Mouse (Mus musculus) left cerebral cortex, postnatal 25 days (tissue): ENCODE measurements at regions not wholly inside any gene's neighbourhood (a gene's known extent, or its start where the extent isn't known, plus 50 kb on each side); places are given as distances from the start of the nearest gene placed in this dataset.

ENCODE experiments used
- DNase-seq, 2 experiments: peaks; one replicate each; pipeline ENCODE4 v3.0.0; 2022; ENCODE audit warnings: low spot score in 2 of 2, mixed read lengths in 1 of 2
- intact Hi-C: fragments of 180-260 bp; cut with DNase I; formaldehyde crosslinking; loops from one replicate; pipeline ENCODE4 v1.15.1; 2025

DNA sequence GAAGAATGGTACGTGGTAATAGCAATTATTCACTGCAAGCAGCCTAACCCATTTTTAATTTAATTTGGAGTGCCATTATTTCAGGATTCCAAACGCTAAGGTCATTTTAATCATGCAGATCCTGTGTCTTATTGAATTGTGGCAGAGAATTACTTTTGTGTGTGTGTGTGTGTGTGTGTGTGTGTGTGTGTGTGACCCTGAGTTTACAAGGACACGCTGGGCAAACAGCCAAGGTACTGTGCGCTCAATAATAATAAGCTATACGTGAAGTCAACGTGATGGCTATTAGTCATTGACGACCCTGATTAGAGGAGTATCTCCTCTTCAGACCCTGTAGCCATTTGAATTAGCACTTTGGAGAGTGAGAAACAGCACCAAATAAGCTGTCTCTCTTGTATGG lies 144.1 kb downstream of the Klf7 start:
- DNase-seq, result no peak
- intact Hi-C loops, result no loop called here

GRCm38 (mm10) chr1:63977302-63977888 lies 144.7 kb downstream of the Klf7 start:
- intact Hi-C loops, result no loop called here
- no peak for DNase-seq

- no peak for DNase-seq
- intact Hi-C loops, result no loop called here
Measured at GRCm38 (mm10) chr1:63976862-63977261, 145.2 kb downstream of the Klf7 start.

DNA sequence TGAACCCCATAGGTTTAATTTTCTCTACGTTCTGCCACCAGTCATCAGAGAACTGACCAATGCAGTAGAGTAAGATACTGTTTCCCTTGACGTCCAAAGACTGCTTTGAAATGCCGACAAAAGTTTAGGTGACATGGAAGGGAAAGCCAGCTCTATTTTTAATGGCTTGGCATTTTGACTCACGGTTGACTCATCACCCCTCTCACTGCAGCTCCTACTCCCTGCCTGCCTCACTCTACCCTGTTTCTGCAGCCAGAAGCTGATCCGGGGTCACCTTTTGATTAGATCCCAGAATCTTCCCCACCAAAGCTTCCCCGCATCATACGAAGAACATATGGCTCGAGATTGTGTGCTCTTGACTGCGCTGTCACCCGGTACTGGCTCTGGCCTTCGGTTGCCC lies 154.2 kb downstream of the Klf7 start:
- intact Hi-C loops, result no loop called here
- no peak for DNase-seq

GRCm38 (mm10) chr1:63965446-63965845 lies 156.6 kb downstream of the Klf7 start:
- intact Hi-C loops, result no loop called here

DNA sequence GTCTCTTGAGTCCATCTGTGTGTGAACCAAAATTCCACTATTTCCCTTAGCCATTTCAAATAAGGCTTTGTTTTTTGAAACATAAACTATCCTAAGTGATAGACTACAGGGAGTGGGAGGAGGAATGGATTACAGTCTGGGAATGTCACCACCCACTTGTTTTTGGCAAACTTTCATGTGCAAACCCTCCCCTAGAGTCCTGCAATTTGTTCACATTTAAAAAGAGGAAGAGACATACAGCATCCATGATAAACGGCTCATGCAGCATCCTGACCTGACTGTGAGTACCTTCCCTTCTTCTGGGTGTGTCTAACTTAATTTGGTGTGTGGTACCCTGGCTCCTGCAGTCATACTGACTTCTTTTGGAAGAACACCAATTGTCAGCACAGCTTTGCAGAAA lies 157.6 kb downstream of the Klf7 start:
- DNase-seq, result peak; percentile 45 to 84
- intact Hi-C loops, result loop anchor here (1.0 kb wide), 1 partner anchor 30 kb away; no protein-coding TSS in a partner anchor

More at GRCm38 (mm10) chr1:63965446-63965845, 156.6 kb downstream of the Klf7 start:
- DNase-seq, result peak in 1 of 2 experiments; percentile 41

- intact Hi-C loops, result loop anchor here (10.0 kb wide), 3 partner anchors 269 to 349 kb away; no protein-coding TSS in a partner anchor
- no peak for DNase-seq
Measured at GRCm38 (mm10) chr1:63955701-63956355, 166.3 kb downstream of the Klf7 start.

DNA sequence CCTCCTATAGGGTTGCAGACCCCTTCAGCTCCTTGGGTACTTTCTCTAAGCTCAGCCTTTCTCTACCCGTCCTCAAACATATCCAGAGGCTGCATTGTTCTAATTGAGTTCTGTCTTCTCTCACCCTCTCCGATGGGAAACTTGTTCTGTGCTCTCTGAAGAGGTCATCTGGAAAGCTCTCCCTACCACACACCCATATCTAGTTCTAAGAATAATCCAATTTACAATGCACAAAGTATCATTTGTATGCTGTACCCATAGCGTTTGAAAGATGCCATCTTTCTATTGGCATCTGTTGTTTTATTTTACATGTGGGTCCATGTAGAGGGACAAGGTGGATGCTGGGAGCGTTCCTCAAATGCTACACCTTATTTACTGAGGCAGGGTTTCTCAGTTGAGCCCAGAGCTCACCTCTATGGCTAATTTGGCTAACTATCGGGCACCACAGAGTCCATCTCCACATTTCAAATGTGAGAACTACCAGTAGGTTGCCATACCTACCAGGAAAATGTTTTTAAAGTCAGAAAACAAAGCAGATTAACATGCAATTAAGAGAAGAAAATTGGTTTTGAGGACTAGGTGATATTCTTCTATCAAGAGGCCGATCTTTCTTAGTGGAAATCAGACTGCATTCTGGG lies 167.1 kb downstream of the Klf7 start:
- intact Hi-C loops, result loop anchor here (5.0 to 10.0 kb wide), 4 partner anchors 167 to 350 kb away; partner anchors contain the start of gene Klf7
- DNase-seq, result no peak

- intact Hi-C loops, result loop anchor here (5.0 to 10.0 kb wide), 4 partner anchors 168 to 351 kb away; partner anchors contain the start of gene Klf7
Measured at GRCm38 (mm10) chr1:63954172-63954571, 167.9 kb downstream of the Klf7 start.

DNA sequence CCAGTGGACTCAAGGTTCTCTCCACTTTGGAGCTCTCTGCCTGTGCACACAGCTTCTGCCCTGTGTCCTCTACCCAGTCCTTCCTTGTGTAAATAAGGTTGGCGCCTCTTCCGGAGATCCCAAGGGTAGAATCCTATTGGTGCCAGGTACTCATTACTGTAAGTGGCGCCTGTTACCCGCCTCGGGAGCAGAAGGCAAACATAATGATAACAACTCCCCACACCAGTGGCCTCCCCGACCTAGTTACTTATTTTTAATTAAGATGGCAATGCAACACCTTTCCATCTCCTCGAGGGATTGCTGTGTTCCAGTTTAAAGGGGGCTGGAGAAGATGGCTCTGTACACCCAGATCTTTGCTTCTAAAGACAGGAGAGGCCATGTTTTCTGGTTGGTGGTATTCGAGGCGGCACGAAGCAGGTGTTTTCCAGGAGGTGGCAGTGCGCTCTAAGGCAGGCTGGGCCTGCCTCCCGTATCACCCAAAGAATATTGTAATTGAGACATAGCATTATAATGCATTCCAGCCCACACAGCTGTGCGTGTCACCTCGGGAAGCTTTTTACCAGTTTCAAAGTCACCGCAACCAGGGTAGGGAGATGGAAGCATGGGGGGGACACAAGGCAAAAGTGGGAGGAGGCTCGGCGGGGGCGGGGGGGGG lies 168.7 kb downstream of the Klf7 start:
- DNase-seq, result peak; percentile 65 to 68
- intact Hi-C loops, result loop anchor here (1.0 to 10.0 kb wide), 5 partner anchors 169 to 493 kb away; partner anchors contain the start of gene Klf7

More at GRCm38 (mm10) chr1:63954172-63954571, 167.9 kb downstream of the Klf7 start:
- DNase-seq, result no peak

DNA sequence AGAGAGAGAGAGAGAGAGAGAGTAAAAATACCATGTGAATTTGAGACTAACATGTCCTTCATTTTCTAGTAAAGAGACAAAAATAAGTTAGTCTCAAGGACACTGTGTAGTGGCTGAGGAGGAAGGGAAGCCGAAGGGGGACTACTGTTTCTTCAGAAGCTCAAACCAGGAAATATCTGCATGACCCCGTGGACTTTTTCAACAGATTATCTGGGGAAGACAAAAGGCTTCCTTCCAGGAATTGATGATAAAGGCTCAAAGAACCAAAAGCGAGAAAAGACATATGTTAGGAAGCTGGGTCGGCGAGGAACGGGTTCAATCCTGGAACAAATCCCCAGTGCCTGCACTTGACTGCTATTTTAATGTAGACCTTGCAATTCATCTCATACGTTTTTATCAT lies 170.4 kb downstream of the Klf7 start:
- intact Hi-C loops, result loop anchor here (5.0 to 10.0 kb wide), 4 partner anchors 171 to 353 kb away; partner anchors contain the start of gene Klf7
- DNase-seq, result no peak

DNA sequence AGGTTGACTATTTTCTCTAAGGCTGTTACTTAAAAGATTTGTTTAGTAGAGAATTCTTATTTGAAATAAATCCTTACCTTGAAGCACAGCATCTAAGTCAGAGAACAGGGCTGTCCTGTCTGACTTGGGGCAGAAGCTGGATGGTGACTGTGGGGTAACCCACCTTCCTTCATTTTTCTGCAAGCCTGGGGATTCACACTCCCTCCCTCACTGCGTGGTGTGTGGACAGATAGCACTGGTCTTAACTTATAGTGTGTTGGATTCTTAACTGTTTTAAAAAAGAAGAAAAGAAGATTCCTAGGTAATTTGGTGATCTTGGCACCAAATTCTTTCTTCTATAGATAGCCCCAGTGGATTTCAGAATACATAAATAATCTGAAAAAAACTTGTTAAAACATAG lies 174.8 kb downstream of the Klf7 start:
- DNase-seq, result peak in 1 of 2 experiments; percentile 63
- intact Hi-C loops, result no loop called here

GRCm38 (mm10) chr1:63946834-63947233 lies 175.2 kb downstream of the Klf7 start:
- DNase-seq, result no peak
- intact Hi-C loops, result no loop called here

DNA sequence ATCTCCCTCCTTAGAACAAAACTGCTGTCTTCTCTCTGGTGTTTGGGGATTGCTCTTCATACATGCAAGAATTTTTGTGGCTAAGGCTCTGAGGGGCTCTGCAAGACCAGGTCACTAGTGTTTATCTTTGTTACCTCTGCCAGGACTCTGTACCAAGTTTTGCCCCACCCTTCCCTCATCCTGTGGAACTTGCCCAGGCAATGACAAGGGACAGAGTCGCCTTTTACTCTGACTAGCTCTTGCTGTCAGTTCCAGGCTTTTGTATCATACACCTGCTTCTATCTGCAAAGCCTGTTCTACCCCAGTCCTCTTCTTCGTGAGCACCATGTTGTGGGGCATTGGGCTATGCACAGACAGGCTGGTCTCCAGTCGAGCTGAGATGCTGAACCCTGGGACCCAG lies 175.7 kb upstream of the 4933402D24Rik start:
- intact Hi-C loops, result no loop called here
- no peak for DNase-seq

DNA sequence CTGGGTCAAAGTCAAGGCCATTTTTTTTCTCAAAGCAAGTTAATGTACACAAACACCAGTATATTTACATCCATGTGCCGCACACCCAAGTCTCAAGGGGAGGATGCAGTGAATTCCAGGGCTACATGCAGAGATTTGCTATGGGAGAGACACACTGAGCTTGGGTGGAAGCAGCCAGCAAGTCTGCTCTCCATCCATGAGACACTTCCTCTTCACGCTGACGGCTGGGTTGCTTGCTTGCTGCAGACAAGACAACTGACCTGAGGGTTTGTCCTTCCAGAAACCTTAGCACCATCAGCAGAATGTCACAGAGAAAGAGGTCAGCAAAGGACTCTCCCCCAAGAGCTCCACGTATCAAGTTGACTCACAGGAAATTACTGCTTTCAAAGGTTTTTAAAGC lies 169.3 kb upstream of the 4933402D24Rik start:
- intact Hi-C loops, result loop anchor here (10.0 kb wide), 1 partner anchor 174 kb away; the partner anchor contains the start of gene 4933402D24Rik

DNA sequence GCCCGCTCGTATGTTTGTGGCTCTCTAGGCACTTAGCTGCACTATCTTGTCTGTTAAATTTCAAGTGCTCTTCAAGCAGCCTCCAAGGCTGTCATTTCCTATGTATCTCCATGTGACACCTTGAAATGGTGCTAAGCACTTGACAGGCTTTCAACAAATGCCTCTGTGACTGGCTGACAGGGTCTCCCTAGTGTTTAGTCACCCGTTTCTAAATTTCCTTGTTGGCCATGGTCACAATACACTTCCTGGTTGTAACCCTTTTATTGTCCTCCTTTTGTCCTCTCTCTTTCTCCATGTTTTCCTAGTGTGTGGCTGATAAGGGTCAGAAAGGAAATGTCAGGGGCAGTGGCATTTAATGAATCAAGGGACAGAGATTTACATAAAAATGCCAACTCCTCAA lies 168.4 kb upstream of the 4933402D24Rik start:
- DNase-seq, result no peak
- intact Hi-C loops, result loop anchor here (10.0 kb wide), 1 partner anchor 173 kb away; the partner anchor contains the start of gene 4933402D24Rik

More for the DNA sequence above, 169.3 kb upstream of the 4933402D24Rik start:
- DNase-seq, result no peak

- peak; percentile 52 to 93 for DNase-seq
- intact Hi-C loops, result loop anchor here (1.0 to 10.0 kb wide), 2 partner anchors 30 to 170 kb away; partner anchors contain the start of gene 4933402D24Rik
Measured at GRCm38 (mm10) chr1:63934570-63935280, 165.7 kb upstream of the 4933402D24Rik start.

DNA sequence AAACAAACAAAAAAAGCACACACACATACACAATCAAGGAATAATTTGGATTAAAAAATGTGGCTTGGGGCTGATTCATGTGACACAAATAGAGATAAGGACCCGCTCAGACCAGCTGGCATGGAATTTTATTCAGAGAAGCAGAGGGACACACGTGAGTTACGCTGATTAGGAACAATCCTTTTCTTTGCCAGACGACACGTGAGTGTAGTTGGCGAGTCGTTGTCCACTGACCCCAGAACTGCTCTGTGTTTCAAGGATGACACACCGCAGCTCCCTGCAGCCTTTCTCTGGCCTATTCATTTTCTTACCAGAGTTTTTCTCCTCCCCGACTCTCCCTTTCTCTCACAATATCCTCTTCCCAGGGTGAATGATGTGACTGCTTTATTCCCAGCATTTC lies 163.4 kb upstream of the 4933402D24Rik start:
- intact Hi-C loops, result loop anchor here (10.0 kb wide), 1 partner anchor 168 kb away; the partner anchor contains the start of gene 4933402D24Rik
- no peak for DNase-seq
